Mouse (Mus musculus) heart, adult 8-10 months (tissue): ENCODE data around the gene Ndufa1. TPM values are rescaled to one million over a fixed set of nuclear protein-coding genes. Genes with fewer than 3 reads are reported as not detected.
"Not testable (repeated sequence)": the region's sequence is repeated elsewhere in the genome, so short reads cannot be mapped to it uniquely, and the experiment has no call there.

Experiments
- DNase-seq: peaks from one replicate; pipeline ENCODE4 v3.0.0; 2022; ENCODE audit warnings: low spot score
- total RNA-seq, 4 experiments: library from RNA; stranded (reverse); gene quantifications; 2 replicates each; pipeline ENCODE4 v1.2.4; 2022

The Ndufa1 gene
- total RNA-seq: 1,000 to 10,000 TPM in 1 of 4 experiments, 100 to 1,000 TPM in 3; 768 to 1,020 (median 863) TPM

DNA sequence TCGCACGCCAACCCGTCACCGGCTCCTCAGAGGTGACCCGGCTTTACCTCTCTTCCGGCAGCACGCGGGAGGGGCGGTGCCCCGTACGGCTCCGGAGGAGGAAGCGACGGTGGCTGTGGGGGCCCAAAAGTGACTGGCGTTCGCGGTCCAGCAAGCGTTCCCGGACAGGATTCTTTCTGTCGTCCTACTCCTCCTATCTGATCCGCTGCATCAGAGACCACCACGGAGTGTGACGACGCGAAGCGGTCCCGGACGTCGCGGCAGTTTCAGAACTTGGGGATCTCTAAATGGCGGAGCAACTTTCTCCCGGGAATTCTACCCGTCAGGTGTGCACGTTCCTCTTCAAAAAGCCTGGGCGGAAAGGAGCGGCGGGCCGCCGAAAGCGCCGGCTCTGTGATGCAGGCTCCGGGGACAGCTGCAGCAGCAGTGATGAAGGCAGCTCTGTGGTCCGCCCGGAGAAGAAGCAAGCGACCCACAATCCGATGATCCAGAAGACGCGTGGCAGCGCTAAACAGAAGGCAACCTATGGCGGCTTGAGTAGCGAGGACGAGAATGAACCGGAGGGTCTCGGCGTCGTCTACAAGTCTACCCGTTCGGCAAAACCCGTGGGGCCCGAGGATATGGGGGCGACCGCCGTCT lies at the start of gene Ndufa1, which contains the start of gene Rnf113a1:
Gene Ndufa1, minus strand, starts transcription at position 59 of the 639 bp plus-strand sequence.
Gene Rnf113a1, plus strand, starts transcription at position 141 of the 639 bp plus-strand sequence.
- DNase-seq: peak; percentile 78

- DNase-seq: not testable (repeated sequence)
These were observed 31.2 kb upstream of the Ndufa1 start, which contains the start of gene Rhox1 for GRCm38 (mm10) chrX:37222158-37222557. Gene Rhox1, minus strand, starts transcription at chrX:37222258.

GRCm38 (mm10) chrX:37210941-37211340 lies 20.0 kb upstream of the Ndufa1 start, which contains the start of gene Gm9:
Gene Gm9, minus strand, starts transcription at chrX:37211041.
- no peak for DNase-seq

DNA sequence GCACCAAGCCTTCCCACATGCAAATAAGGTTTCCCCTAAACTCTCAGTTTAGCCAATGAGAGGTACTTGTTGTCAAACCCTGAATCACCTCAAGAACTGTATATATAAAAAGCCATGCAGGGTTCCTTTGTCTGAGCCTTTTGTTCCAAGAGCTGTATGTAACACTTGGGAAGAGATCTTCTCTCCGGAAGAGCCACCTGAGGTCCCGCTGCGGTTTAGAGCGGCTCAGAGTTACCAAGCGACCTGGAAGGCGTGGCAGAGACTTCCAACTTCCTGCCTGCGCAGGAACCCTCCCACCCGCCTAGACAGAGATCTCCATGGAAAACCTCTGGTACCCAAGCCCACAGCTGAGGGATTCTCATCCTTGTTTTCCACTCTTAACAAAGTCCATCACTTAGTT lies 7.7 kb upstream of the Ndufa1 start:
- DNase-seq: no peak

- DNase-seq: no peak
These were observed 899 bp upstream of the Ndufa1 start for GRCm38 (mm10) chrX:37191744-37192379.

DNA sequence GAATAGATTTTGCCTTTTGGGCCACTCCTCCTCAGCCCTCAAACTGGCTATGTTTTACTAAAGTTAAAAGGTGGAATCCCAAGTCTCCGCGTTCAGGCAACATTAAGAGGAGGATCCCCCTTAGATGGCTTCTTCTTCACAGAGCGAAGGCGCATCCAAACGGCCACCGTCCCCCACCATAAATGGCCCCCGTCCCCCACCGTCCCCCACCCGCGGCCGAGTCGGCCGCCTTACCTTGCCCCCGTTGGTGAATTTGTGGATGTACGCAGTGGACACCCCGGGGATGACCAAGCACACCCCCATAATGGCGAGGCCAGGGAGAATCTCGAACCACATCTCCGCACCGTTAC lies 233 bp downstream of the Ndufa1 start:
- DNase-seq: no peak

GRCm38 (mm10) chrX:37184401-37184800 lies 6.6 kb downstream of the Ndufa1 start:
- not testable (repeated sequence) for DNase-seq

DNA sequence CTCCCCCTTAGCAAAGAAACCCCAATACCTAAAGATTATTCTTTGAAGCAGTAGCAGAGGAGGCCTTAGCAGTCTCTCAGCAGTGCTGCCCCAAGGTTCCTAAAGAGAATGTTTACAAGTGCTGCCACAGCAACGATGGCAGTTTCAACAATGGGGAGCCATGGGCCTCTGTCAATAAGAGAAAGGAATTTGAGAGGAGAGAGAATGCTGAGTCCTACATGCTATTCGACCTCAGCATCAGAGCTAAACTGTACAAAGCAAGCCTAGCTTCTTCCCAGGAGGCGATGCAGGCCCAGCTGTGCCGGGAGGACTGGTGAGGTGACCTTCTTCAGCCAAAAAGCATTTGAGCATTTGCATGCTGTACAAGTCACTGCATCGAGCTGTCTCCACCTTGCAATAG lies 22.2 kb downstream of the Ndufa1 start, which contains the start of gene Akap14:
Gene Akap14, minus strand, starts transcription at position 101 of the 400 bp plus-strand sequence.
- no peak for DNase-seq

DNA sequence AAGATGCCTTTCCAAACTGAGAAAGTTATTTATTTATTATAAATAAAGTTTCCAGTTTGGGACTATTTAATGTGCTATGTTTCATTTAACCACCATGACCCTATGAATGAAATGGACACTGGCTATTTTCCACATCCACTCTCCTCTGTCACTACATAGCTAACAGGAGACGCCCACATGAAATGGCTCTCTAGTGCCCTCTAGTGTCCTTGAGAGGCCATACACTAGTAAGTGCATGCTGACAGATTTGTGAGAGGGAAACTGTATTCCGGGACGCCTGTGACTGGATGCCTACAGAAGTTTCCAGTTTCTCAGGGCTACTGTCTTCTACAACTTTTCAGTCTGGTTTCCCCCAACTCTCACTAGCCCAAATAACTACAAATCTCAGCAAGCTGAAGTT lies 23.9 kb downstream of the Ndufa1 start:
- DNase-seq: peak; percentile 26

DNA sequence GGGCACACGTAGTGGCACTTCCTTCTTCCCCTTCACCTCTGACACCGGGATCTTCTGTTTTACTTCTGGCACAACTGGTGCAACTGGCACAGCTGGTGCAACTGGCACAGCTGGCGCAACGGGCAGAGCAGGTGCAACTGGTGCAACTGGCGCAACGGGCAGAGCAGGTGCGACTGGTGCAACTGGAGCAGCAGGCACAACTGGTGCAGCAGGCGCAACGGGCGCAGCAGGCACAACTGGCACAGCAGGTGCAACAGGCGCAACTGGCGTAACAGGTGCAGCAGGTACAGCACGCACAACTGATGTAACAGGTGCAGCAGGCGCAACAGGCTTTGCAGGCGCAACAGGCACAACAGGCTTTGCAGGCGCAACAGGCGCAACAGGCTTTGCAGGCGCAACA lies 27.8 kb downstream of the Ndufa1 start:
- no peak for DNase-seq

DNA sequence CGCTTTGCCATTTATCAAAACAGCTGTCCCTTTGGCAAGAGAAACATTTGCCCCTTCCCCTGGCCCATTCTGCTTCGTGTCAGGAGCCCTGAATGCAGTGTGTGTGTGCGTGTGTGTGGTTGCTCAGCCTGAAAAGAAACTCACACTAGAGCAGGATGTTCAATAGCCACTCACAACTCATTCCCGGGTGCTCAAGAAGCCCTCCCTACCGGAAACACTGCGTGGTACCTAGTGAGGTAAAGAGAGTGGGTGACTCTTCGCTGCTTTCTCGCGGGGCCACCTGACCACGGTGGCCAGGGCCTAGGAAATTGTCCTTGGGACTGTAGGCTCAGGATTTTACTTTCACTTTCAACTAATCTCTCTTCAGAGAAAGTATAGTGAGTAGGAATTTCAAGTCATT lies 29.8 kb downstream of the Ndufa1 start:
- no peak for DNase-seq

DNA sequence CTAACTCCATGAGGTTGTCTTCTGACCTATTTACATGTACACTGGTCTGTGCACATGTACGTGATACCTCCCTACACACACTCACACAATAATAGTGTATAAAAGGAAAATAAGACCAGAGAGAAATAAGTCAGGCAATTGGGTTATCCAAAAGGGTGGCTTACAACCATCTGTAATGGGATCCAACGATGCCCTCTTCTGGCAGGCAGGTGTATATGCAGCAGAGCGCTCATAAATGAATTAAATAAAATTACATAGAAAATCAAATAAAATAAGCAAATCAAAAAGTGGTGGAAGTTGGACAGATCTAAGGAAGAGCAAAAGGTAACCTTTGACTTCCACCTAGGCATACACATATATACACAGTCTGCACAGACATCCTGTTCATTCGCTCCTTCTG lies 33.1 kb downstream of the Ndufa1 start:
- no peak for DNase-seq

DNA sequence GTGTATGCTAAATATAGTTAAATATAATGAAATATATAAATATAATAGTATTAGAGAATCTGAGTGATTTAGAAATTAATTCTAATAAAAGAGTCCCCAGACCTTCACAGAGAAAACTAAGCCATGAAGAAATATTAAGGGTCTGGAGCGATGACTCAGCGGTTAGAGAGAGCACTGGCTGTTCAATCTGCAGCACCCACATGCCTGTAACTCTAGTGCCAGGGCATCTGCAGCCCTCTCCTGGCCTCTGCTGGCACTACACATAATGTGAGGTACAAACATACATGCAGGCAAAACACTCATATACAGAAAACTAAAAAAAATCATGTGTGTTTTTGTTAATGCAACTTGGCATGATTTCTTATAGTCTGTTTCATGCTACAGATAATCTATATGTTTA lies 46.0 kb downstream of the Ndufa1 start:
- DNase-seq: no peak

GRCm38 (mm10) chrX:37144498-37144897 lies 46.5 kb downstream of the Ndufa1 start:
- not testable (repeated sequence) for DNase-seq

- DNase-seq: no peak
These were observed 49.2 kb downstream of the Ndufa1 start for GRCm38 (mm10) chrX:37141732-37142131.

Other genes with a start within 250 kb of the Ndufa1 start
- gene Sept6, start 199.4 kb downstream of the Ndufa1 start, total RNA-seq: 1 to 10 TPM; 2.4 to 6.1 (median 3.7) TPM
- gene Sowahd, start 142.3 kb downstream of the Ndufa1 start, total RNA-seq: not detected
- gene Rpl39, start 105.8 kb downstream of the Ndufa1 start, total RNA-seq: 100 to 1,000 TPM; 254 to 346 (median 312) TPM
- gene Upf3b, start 80.8 kb downstream of the Ndufa1 start, total RNA-seq: 10 to 100 TPM in 1 of 4 experiments, 1 to 10 TPM in 3; 6.6 to 10.5 (median 7.5) TPM
- gene Nkap, start 64.4 kb downstream of the Ndufa1 start, total RNA-seq: 10 to 100 TPM; 10.2 to 11.2 (median 10.6) TPM
- not detected for gene Akap14, start 22.3 kb downstream of the Ndufa1 start, total RNA-seq
- 1 to 10 TPM; 1.4 to 2.1 (median 1.8) TPM for gene Rnf113a1, start 82 bp upstream of the Ndufa1 start, total RNA-seq
- not detected for gene Gm9, start 19.9 kb upstream of the Ndufa1 start, total RNA-seq
- gene Rhox1, start 31.1 kb upstream of the Ndufa1 start, total RNA-seq: not detected
- gene Rhox2a, start 53.8 kb upstream of the Ndufa1 start, total RNA-seq: not detected
- gene Rhox3a, start 58.8 kb upstream of the Ndufa1 start, total RNA-seq: not detected
- gene Rhox4a, start 74.2 kb upstream of the Ndufa1 start, total RNA-seq: not detected
- not detected for gene Rhox3a2, start 188.9 kb upstream of the Ndufa1 start, total RNA-seq
- not detected for gene Rhox4a2, start 199.7 kb upstream of the Ndufa1 start, total RNA-seq
- gene Rhox2b, start 220.9 kb upstream of the Ndufa1 start, total RNA-seq: not detected
- not detected for gene Rhox4b, start 241.3 kb upstream of the Ndufa1 start, total RNA-seq